Mouse (Mus musculus): Measurements from ENCODE around the gene Ak7.

DNA sequence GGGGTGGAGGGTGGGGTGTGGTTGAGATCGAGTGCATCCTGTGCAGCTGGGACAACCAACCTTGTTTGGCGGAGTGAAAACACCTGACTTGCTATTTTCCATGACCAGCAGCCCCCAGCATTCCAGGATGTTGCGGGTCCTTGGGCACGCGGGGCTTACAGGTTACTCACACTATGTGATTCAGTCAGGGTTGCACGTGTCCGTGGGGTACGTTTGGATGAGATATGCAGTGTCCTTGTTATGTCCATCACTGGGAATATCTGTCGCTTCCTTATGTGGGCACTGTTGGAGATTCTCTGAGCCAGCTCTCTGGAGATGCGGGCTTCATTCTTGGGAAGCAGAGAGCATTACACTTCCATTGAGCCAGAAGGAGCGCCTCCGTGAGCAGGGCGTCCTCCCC is 20.0 kb downstream of the Ak7 start:
- TF ChIP-seq TAL1 (IDR thresholded peaks at IDR 0.05; ENCODE audit: low read length) (no peak), GATA1 (IDR thresholded peaks at IDR 0.05; ENCODE audit: low read length) (no peak)

All from erythroblast, embryonic 14.5 days (primary cell).